Mouse (Mus musculus): ENCODE results near the gene Mtx3. TPM values are rescaled to one million over a fixed set of nuclear protein-coding genes. Genes with fewer than 3 reads are reported as not detected.

The Mtx3 gene
- total RNA-seq, 1 experiment, result 8.4 TPM

- Histone ChIP-seq H3K36me3 (ENCODE audit: control insufficient read depth, insufficient read depth, low read length, poor library complexity, severe bottlenecking) (no peaks in the 10 kb centered on the region), H3K4me3 (ENCODE audit: insufficient read depth in 1 of 2, low read depth in 1 of 2, low read length in 2 of 2, poor library complexity in 1 of 2, severe bottlenecking in 1 of 2) (no peak overlapping the region), H3K27ac (ENCODE audit: insufficient read depth, low read depth, low read length, poor library complexity, severe bottlenecking) (no peak overlapping the region), H3K9me3 (ENCODE audit: control insufficient read depth, insufficient read depth, low read depth, low read length) (no peaks in the 10 kb centered on the region), H3K4me1 (ENCODE audit: control insufficient read depth in 2 of 2, insufficient read depth in 2 of 2, low read length in 2 of 2, poor library complexity in 1 of 2) (no peaks in the 10 kb centered on the region), H3K9ac (ENCODE audit: insufficient read depth, low read depth, low read length, poor library complexity, severe bottlenecking) (no peak overlapping the region)
- no peak for TF ChIP-seq ZC3H11A (IDR thresholded peaks at IDR 0.05; ENCODE audit: borderline replicate concordance, low read depth, low read length)
- no peak for TF ChIP-seq MAFK (IDR thresholded peaks at IDR 0.05; ENCODE audit: insufficient read depth, low read depth, low read length)
- no peak for TF ChIP-seq ZNF384 (IDR thresholded peaks at IDR 0.05; ENCODE audit: low read depth, low read length)
- TF ChIP-seq CHD2 (IDR thresholded peaks at IDR 0.05; ENCODE audit: low read depth, low read length), result no peak
- no peak for TF ChIP-seq HCFC1 (IDR thresholded peaks at IDR 0.05; ENCODE audit: borderline replicate concordance, insufficient read depth, low read length)
- DNase-seq (ENCODE audit: low read depth, low spot score), result no peak
- in situ Hi-C loops (cut with MboI; ENCODE audit: low sequenced_read_pairs in 2 of 2, unreplicated experiment in 2 of 2), result no loop called here
Measured at GRCm38 (mm10) chr13:92816329-92816728, 28.2 kb upstream of the Mtx3 start.

- no peaks in the 10 kb centered on the region for H3K36me3 ChIP-seq (ENCODE audit: control insufficient read depth, insufficient read depth, low read length, poor library complexity, severe bottlenecking)
- no peak overlapping the region for H3K9ac ChIP-seq (ENCODE audit: insufficient read depth, low read depth, low read length, poor library complexity, severe bottlenecking)
- TF ChIP-seq MAFK (IDR thresholded peaks at IDR 0.05; ENCODE audit: insufficient read depth, low read depth, low read length) (no peak), CHD2 (IDR thresholded peaks at IDR 0.05; ENCODE audit: low read depth, low read length) (no peak), ZC3H11A (IDR thresholded peaks at IDR 0.05; ENCODE audit: borderline replicate concordance, low read depth, low read length) (no peak), ZNF384 (IDR thresholded peaks at IDR 0.05; ENCODE audit: low read depth, low read length) (no peak), HCFC1 (IDR thresholded peaks at IDR 0.05; ENCODE audit: borderline replicate concordance, insufficient read depth, low read length) (no peak)
- H3K4me1 ChIP-seq (ENCODE audit: control insufficient read depth in 2 of 2, insufficient read depth in 2 of 2, low read length in 2 of 2, poor library complexity in 1 of 2), result no peaks in the 10 kb centered on the region
- no peaks in the 10 kb centered on the region for H3K9me3 ChIP-seq (ENCODE audit: control insufficient read depth, insufficient read depth, low read depth, low read length)
- DNase-seq (ENCODE audit: low read depth, low spot score), result no peak
- H3K27ac ChIP-seq (ENCODE audit: insufficient read depth, low read depth, low read length, poor library complexity, severe bottlenecking), result no peak overlapping the region
- in situ Hi-C loops (cut with MboI; ENCODE audit: low sequenced_read_pairs in 2 of 2, unreplicated experiment in 2 of 2), result no loop called here
- H3K4me3 ChIP-seq (ENCODE audit: insufficient read depth in 1 of 2, low read depth in 1 of 2, low read length in 2 of 2, poor library complexity in 1 of 2, severe bottlenecking in 1 of 2), result no peak overlapping the region
Measured at GRCm38 (mm10) chr13:92817357-92817756, 27.2 kb upstream of the Mtx3 start.

- Histone ChIP-seq H3K4me1 (ENCODE audit: control insufficient read depth in 2 of 2, insufficient read depth in 2 of 2, low read length in 2 of 2, poor library complexity in 1 of 2) (no peaks in the 10 kb centered on the region), H3K36me3 (ENCODE audit: control insufficient read depth, insufficient read depth, low read length, poor library complexity, severe bottlenecking) (no peaks in the 10 kb centered on the region), H3K9ac (ENCODE audit: insufficient read depth, low read depth, low read length, poor library complexity, severe bottlenecking) (no peak overlapping the region), H3K9me3 (ENCODE audit: control insufficient read depth, insufficient read depth, low read depth, low read length) (no peaks in the 10 kb centered on the region), H3K4me3 (ENCODE audit: insufficient read depth in 1 of 2, low read depth in 1 of 2, low read length in 2 of 2, poor library complexity in 1 of 2, severe bottlenecking in 1 of 2) (no peak overlapping the region), H3K27ac (ENCODE audit: insufficient read depth, low read depth, low read length, poor library complexity, severe bottlenecking) (no peak overlapping the region)
- in situ Hi-C loops (cut with MboI; ENCODE audit: low sequenced_read_pairs in 2 of 2, unreplicated experiment in 2 of 2), result no loop called here
- DNase-seq (ENCODE audit: low read depth, low spot score), result no peak
- TF ChIP-seq ZNF384 (IDR thresholded peaks at IDR 0.05; ENCODE audit: low read depth, low read length) (no peak), CHD2 (IDR thresholded peaks at IDR 0.05; ENCODE audit: low read depth, low read length) (no peak)
Measured at GRCm38 (mm10) chr13:92828820-92829219, 15.7 kb upstream of the Mtx3 start.

GRCm38 (mm10) chr13:92833162-92833561 is 11.4 kb upstream of the Mtx3 start:
- no peak for DNase-seq (ENCODE audit: low read depth, low spot score)
- Histone ChIP-seq H3K36me3 (ENCODE audit: control insufficient read depth, insufficient read depth, low read length, poor library complexity, severe bottlenecking) (no peaks in the 10 kb centered on the region), H3K4me3 (ENCODE audit: insufficient read depth in 1 of 2, low read depth in 1 of 2, low read length in 2 of 2, poor library complexity in 1 of 2, severe bottlenecking in 1 of 2) (no peak overlapping the region), H3K9me3 (ENCODE audit: control insufficient read depth, insufficient read depth, low read depth, low read length) (no peaks in the 10 kb centered on the region), H3K9ac (ENCODE audit: insufficient read depth, low read depth, low read length, poor library complexity, severe bottlenecking) (no peak overlapping the region), H3K4me1 (ENCODE audit: control insufficient read depth in 2 of 2, insufficient read depth in 2 of 2, low read length in 2 of 2, poor library complexity in 1 of 2) (no peaks in the 10 kb centered on the region), H3K27ac (ENCODE audit: insufficient read depth, low read depth, low read length, poor library complexity, severe bottlenecking) (no peak overlapping the region)
- TF ChIP-seq HCFC1 (IDR thresholded peaks at IDR 0.05; ENCODE audit: borderline replicate concordance, insufficient read depth, low read length), result no peak
- TF ChIP-seq ZC3H11A (IDR thresholded peaks at IDR 0.05; ENCODE audit: borderline replicate concordance, low read depth, low read length), result no peak
- TF ChIP-seq CHD2 (IDR thresholded peaks at IDR 0.05; ENCODE audit: low read depth, low read length), result no peak
- TF ChIP-seq MAFK (IDR thresholded peaks at IDR 0.05; ENCODE audit: insufficient read depth, low read depth, low read length), result no peak
- TF ChIP-seq ZNF384 (IDR thresholded peaks at IDR 0.05; ENCODE audit: low read depth, low read length), result no peak
- in situ Hi-C loops (cut with MboI; ENCODE audit: low sequenced_read_pairs in 2 of 2, unreplicated experiment in 2 of 2), result no loop called here

GRCm38 (mm10) chr13:92846438-92846837 is 1.9 kb downstream of the Mtx3 start:
- Histone ChIP-seq H3K9me3 (ENCODE audit: control insufficient read depth, insufficient read depth, low read depth, low read length) (no peaks in the 10 kb centered on the region), H3K4me1 (ENCODE audit: control insufficient read depth in 2 of 2, insufficient read depth in 2 of 2, low read length in 2 of 2, poor library complexity in 1 of 2) (no peaks in the 10 kb centered on the region; a peak in 1 of 4 replicates), H3K36me3 (ENCODE audit: control insufficient read depth, insufficient read depth, low read length, poor library complexity, severe bottlenecking) (peaks cover 9% of the 10 kb centered on the region), H3K27ac (ENCODE audit: insufficient read depth, low read depth, low read length, poor library complexity, severe bottlenecking) (no peak overlapping the region), H3K4me3 (ENCODE audit: insufficient read depth in 1 of 2, low read depth in 1 of 2, low read length in 2 of 2, poor library complexity in 1 of 2, severe bottlenecking in 1 of 2) (no peak overlapping the region), H3K9ac (ENCODE audit: insufficient read depth, low read depth, low read length, poor library complexity, severe bottlenecking) (no peak overlapping the region)
- in situ Hi-C loops (cut with MboI; ENCODE audit: low sequenced_read_pairs in 2 of 2, unreplicated experiment in 2 of 2), result no loop called here
- TF ChIP-seq CHD2 (IDR thresholded peaks at IDR 0.05; ENCODE audit: low read depth, low read length) (no peak), HCFC1 (IDR thresholded peaks at IDR 0.05; ENCODE audit: borderline replicate concordance, insufficient read depth, low read length) (no peak), ZC3H11A (IDR thresholded peaks at IDR 0.05; ENCODE audit: borderline replicate concordance, low read depth, low read length) (no peak), ZNF384 (IDR thresholded peaks at IDR 0.05; ENCODE audit: low read depth, low read length) (no peak)
- no peak for DNase-seq (ENCODE audit: low read depth, low spot score)

Measured in ES-E14 (cell line).